Mouse (Mus musculus): ENCODE measurements around the gene Nepro.

Gene Nepro

GRCm38 (mm10) chr16:44703458-44703857 is 20.6 kb upstream of the Nepro start:
- DNase-seq (ENCODE audit: low spot score in 2 of 2), result no peak

- DNase-seq (ENCODE audit: low spot score in 2 of 2), result peak in 1 of 2 experiments; percentile 60
Measured at GRCm38 (mm10) chr16:44716305-44717140, 7.6 kb upstream of the Nepro start.

- DNase-seq (ENCODE audit: low spot score in 2 of 2), result no peak
Measured at GRCm38 (mm10) chr16:44717141-44717634, 6.9 kb upstream of the Nepro start.

- DNase-seq (ENCODE audit: low spot score in 2 of 2), result no peak
Measured at GRCm38 (mm10) chr16:44717838-44718237, 6.3 kb upstream of the Nepro start.

GRCm38 (mm10) chr16:44719349-44719748 is 4.8 kb upstream of the Nepro start:
- DNase-seq (ENCODE audit: low spot score in 2 of 2), result no peak

GRCm38 (mm10) chr16:44720518-44720917 is 3.6 kb upstream of the Nepro start:
- DNase-seq (ENCODE audit: low spot score in 2 of 2), result no peak

GRCm38 (mm10) chr16:44722666-44723065 is 1.4 kb upstream of the Nepro start:
- no peak for DNase-seq (ENCODE audit: low spot score in 2 of 2)

- no peak for DNase-seq (ENCODE audit: low spot score in 2 of 2)
Measured at GRCm38 (mm10) chr16:44724847-44725246, 746 bp downstream of the Nepro start.

- peak; percentile 73 to 94 for DNase-seq (ENCODE audit: low spot score in 2 of 2)
Measured at GRCm38 (mm10) chr16:44725286-44726223, 1.5 kb downstream of the Nepro start.

- DNase-seq (ENCODE audit: low spot score in 2 of 2), result no peak
Measured at GRCm38 (mm10) chr16:44727525-44727924, 3.4 kb downstream of the Nepro start.

GRCm38 (mm10) chr16:44734059-44734458 is 10.0 kb downstream of the Nepro start:
- DNase-seq (ENCODE audit: low spot score in 2 of 2), result no peak

GRCm38 (mm10) chr16:44735676-44736075 is 11.6 kb downstream of the Nepro start:
- DNase-seq (ENCODE audit: low spot score in 2 of 2), result no peak

GRCm38 (mm10) chr16:44736118-44736517 is 12.0 kb downstream of the Nepro start:
- no peak for DNase-seq (ENCODE audit: low spot score in 2 of 2)

GRCm38 (mm10) chr16:44742753-44743152 is 18.7 kb downstream of the Nepro start:
- no peak for DNase-seq (ENCODE audit: low spot score in 2 of 2)

- DNase-seq (ENCODE audit: low spot score in 2 of 2), result no peak
Measured at GRCm38 (mm10) chr16:44745471-44745865, 21.4 kb downstream of the Nepro start.

- peak; percentile 89 to 92 for DNase-seq (ENCODE audit: low spot score in 2 of 2)
Measured at GRCm38 (mm10) chr16:44745866-44746562, 21.9 kb downstream of the Nepro start, which contains the start of gene Gtpbp8. TSS of gene Gtpbp8 (minus strand) at chr16:44746363.

GRCm38 (mm10) chr16:44748007-44748406 is 23.9 kb downstream of the Nepro start:
- DNase-seq (ENCODE audit: low spot score in 2 of 2), result no peak

GRCm38 (mm10) chr16:44757700-44758099 is 33.6 kb downstream of the Nepro start:
- no peak for DNase-seq (ENCODE audit: low spot score in 2 of 2)

GRCm38 (mm10) chr16:44761811-44762210 is 37.7 kb downstream of the Nepro start:
- no peak for DNase-seq (ENCODE audit: low spot score in 2 of 2)

- no peak for DNase-seq (ENCODE audit: low spot score in 2 of 2)
Measured at GRCm38 (mm10) chr16:44765555-44766319, 41.6 kb downstream of the Nepro start, which contains the start of gene Cd200r1. TSS of gene Cd200r1 (plus strand) at chr16:44765736.

Data from frontal cortex, postnatal 36 days (tissue).